Mouse (Mus musculus): Measurements from ENCODE around the gene Nt5dc3. TPM values are rescaled to one million over a fixed set of nuclear protein-coding genes. Genes with fewer than 3 reads are reported as not detected.
A peak's percentile ranks its signal among the peaks of the same experiment; 100 is the strongest.

Gene Nt5dc3
- polyA plus RNA-seq, 1 experiment = 6.8 TPM

- TF ChIP-seq POLR2A (IDR thresholded peaks at IDR 0.05; ENCODE audit: borderline replicate concordance, low read depth, low read length) (no peak), CTCF (IDR thresholded peaks at IDR 0.05; ENCODE audit: low read depth, low read length) (no peak)
- Histone ChIP-seq H3K27ac (ENCODE audit: insufficient read depth, low read depth, low read length) (no peak overlapping the region), H3K4me3 (ENCODE audit: insufficient read depth, low read length) (no peak overlapping the region), H3K4me1 (ENCODE audit: control insufficient read depth, insufficient read depth, low read length) (peaks cover 4% of the 10 kb centered on the region)
These were observed 17.6 kb upstream of the Nt5dc3 start for GRCm38 (mm10) chr10:86761236-86761635.

- TF ChIP-seq POLR2A (IDR thresholded peaks at IDR 0.05; ENCODE audit: borderline replicate concordance, low read depth, low read length) (no peak), CTCF (IDR thresholded peaks at IDR 0.05; ENCODE audit: low read depth, low read length) (no peak)
- no peak overlapping the region for H3K4me3 ChIP-seq (ENCODE audit: insufficient read depth, low read length)
- no peak overlapping the region for H3K27ac ChIP-seq (ENCODE audit: insufficient read depth, low read depth, low read length)
- H3K4me1 ChIP-seq (ENCODE audit: control insufficient read depth, insufficient read depth, low read length) = peaks cover 4% of the 10 kb centered on the region
These were observed 17.0 kb upstream of the Nt5dc3 start for GRCm38 (mm10) chr10:86761722-86762383.

- no peak for TF ChIP-seq CTCF (IDR thresholded peaks at IDR 0.05; ENCODE audit: low read depth, low read length)
- TF ChIP-seq POLR2A (IDR thresholded peaks at IDR 0.05; ENCODE audit: borderline replicate concordance, low read depth, low read length) = no peak
- no peak overlapping the region for H3K27ac ChIP-seq (ENCODE audit: insufficient read depth, low read depth, low read length)
- H3K4me1 ChIP-seq (ENCODE audit: control insufficient read depth, insufficient read depth, low read length) = peaks cover 4% of the 10 kb centered on the region
- H3K4me3 ChIP-seq (ENCODE audit: insufficient read depth, low read length) = no peak overlapping the region
These were observed 16.4 kb upstream of the Nt5dc3 start for GRCm38 (mm10) chr10:86762384-86762730.

- peaks cover 4% of the 10 kb centered on the region for H3K4me1 ChIP-seq (ENCODE audit: control insufficient read depth, insufficient read depth, low read length)
- no peak within 1 kb of the TSS for H3K4me3 ChIP-seq (ENCODE audit: insufficient read depth, low read length)
- H3K27ac ChIP-seq (ENCODE audit: insufficient read depth, low read depth, low read length) = no peak within 1 kb of the TSS
- TF ChIP-seq CTCF (IDR thresholded peaks at IDR 0.05; ENCODE audit: low read depth, low read length) (no peak), POLR2A (IDR thresholded peaks at IDR 0.05; ENCODE audit: borderline replicate concordance, low read depth, low read length) (no peak)
These were observed 15.1 kb upstream of the Nt5dc3 start, which contains the start of gene Gm49358 for GRCm38 (mm10) chr10:86763672-86764071. Gm49358 (plus strand) TSS chr10:86763972.

- no peak overlapping the region for H3K27ac ChIP-seq (ENCODE audit: insufficient read depth, low read depth, low read length)
- H3K4me1 ChIP-seq (ENCODE audit: control insufficient read depth, insufficient read depth, low read length) = peaks cover 4% of the 10 kb centered on the region
- TF ChIP-seq CTCF (IDR thresholded peaks at IDR 0.05; ENCODE audit: low read depth, low read length) = no peak
- TF ChIP-seq POLR2A (IDR thresholded peaks at IDR 0.05; ENCODE audit: borderline replicate concordance, low read depth, low read length) = no peak
- no peak overlapping the region for H3K4me3 ChIP-seq (ENCODE audit: insufficient read depth, low read length)
These were observed 13.3 kb upstream of the Nt5dc3 start for GRCm38 (mm10) chr10:86765344-86765966.

- no peak overlapping the region for H3K4me3 ChIP-seq (ENCODE audit: insufficient read depth, low read length)
- no peak overlapping the region for H3K27ac ChIP-seq (ENCODE audit: insufficient read depth, low read depth, low read length)
- peaks cover 13% of the 10 kb centered on the region for H3K4me1 ChIP-seq (ENCODE audit: control insufficient read depth, insufficient read depth, low read length)
- TF ChIP-seq CTCF (IDR thresholded peaks at IDR 0.05; ENCODE audit: low read depth, low read length) = no peak
- no peak for TF ChIP-seq POLR2A (IDR thresholded peaks at IDR 0.05; ENCODE audit: borderline replicate concordance, low read depth, low read length)
These were observed 9.6 kb upstream of the Nt5dc3 start for GRCm38 (mm10) chr10:86769216-86769615.

- Histone ChIP-seq H3K27ac (ENCODE audit: insufficient read depth, low read depth, low read length) (no peak overlapping the region), H3K4me1 (ENCODE audit: control insufficient read depth, insufficient read depth, low read length) (peaks cover 13% of the 10 kb centered on the region), H3K4me3 (ENCODE audit: insufficient read depth, low read length) (no peak overlapping the region)
- TF ChIP-seq CTCF (IDR thresholded peaks at IDR 0.05; ENCODE audit: low read depth, low read length) (no peak), POLR2A (IDR thresholded peaks at IDR 0.05; ENCODE audit: borderline replicate concordance, low read depth, low read length) (no peak)
These were observed 9.0 kb upstream of the Nt5dc3 start for GRCm38 (mm10) chr10:86769797-86770196.

GRCm38 (mm10) chr10:86771701-86772100 lies 7.1 kb upstream of the Nt5dc3 start:
- Histone ChIP-seq H3K4me3 (ENCODE audit: insufficient read depth, low read length) (no peak overlapping the region), H3K4me1 (ENCODE audit: control insufficient read depth, insufficient read depth, low read length) (peaks cover 13% of the 10 kb centered on the region), H3K27ac (ENCODE audit: insufficient read depth, low read depth, low read length) (peak overlapping the region; percentile 51)
- TF ChIP-seq POLR2A (IDR thresholded peaks at IDR 0.05; ENCODE audit: borderline replicate concordance, low read depth, low read length) (no peak), CTCF (IDR thresholded peaks at IDR 0.05; ENCODE audit: low read depth, low read length) (no peak)

- no peak for TF ChIP-seq POLR2A (IDR thresholded peaks at IDR 0.05; ENCODE audit: borderline replicate concordance, low read depth, low read length)
- TF ChIP-seq CTCF (IDR thresholded peaks at IDR 0.05; ENCODE audit: low read depth, low read length) = no peak
- peak overlapping the region; percentile 51 for H3K27ac ChIP-seq (ENCODE audit: insufficient read depth, low read depth, low read length)
- no peak overlapping the region for H3K4me3 ChIP-seq (ENCODE audit: insufficient read depth, low read length)
- peaks cover 13% of the 10 kb centered on the region for H3K4me1 ChIP-seq (ENCODE audit: control insufficient read depth, insufficient read depth, low read length)
These were observed 6.6 kb upstream of the Nt5dc3 start for GRCm38 (mm10) chr10:86772231-86772631.

GRCm38 (mm10) chr10:86773360-86773759 lies 5.4 kb upstream of the Nt5dc3 start:
- TF ChIP-seq POLR2A (IDR thresholded peaks at IDR 0.05; ENCODE audit: borderline replicate concordance, low read depth, low read length) (no peak), CTCF (IDR thresholded peaks at IDR 0.05; ENCODE audit: low read depth, low read length) (no peak)
- H3K4me3 ChIP-seq (ENCODE audit: insufficient read depth, low read length) = no peak overlapping the region

More at GRCm38 (mm10) chr10:86773360-86773759, 5.4 kb upstream of the Nt5dc3 start:
- H3K4me1 ChIP-seq (ENCODE audit: control insufficient read depth, insufficient read depth, low read length) = peaks cover 21% of the 10 kb centered on the region
- H3K27ac ChIP-seq (ENCODE audit: insufficient read depth, low read depth, low read length) = no peak overlapping the region

Data from bone marrow macrophage, adult 2 months (primary cell).